Mouse (Mus musculus): ENCODE measurements at regions not wholly inside any gene's neighbourhood (a gene's known extent, or its start where the extent isn't known, plus 50 kb on each side); places are given as distances from the start of the nearest gene placed in this dataset.

DNA sequence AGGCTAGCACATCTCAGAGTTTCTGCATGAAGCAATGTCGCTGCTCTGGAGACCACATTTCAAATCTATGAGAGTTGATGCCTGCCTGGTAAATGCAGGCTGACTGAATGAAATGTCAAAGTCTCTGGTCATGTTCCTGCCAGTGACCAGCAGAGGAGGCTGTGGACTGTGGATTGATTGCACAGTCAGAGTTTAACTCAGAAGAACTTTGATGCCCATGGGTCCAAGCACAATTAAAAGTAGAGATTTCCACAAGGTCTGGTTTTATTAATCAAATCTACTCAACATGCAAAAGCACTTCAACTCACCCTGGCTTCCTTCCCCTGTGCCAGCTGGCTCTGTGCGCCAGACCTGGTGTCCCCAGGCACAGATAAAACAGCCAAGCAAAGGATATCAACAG is 81.3 kb downstream of the Hsd17b3 start:
- Histone ChIP-seq H3K27me3 (ENCODE audit: low read depth, poor library complexity, severe bottlenecking) (no peaks in the 10 kb centered on the region; the same call in 1 of the 2 replicates), H3K27ac (no peak overlapping the region), H3K4me3 (no peak overlapping the region), H3K4me1 (peaks cover 14% of the 10 kb centered on the region), H3K36me3 (no peaks in the 10 kb centered on the region), H3K9me3 (replicated peaks) (no peaks in the 10 kb centered on the region)
- no peak for DNase-seq (ENCODE audit: low spot score)
- WGBS = 76% methylated on average over 2 of the region's 2 CpGs

DNA sequence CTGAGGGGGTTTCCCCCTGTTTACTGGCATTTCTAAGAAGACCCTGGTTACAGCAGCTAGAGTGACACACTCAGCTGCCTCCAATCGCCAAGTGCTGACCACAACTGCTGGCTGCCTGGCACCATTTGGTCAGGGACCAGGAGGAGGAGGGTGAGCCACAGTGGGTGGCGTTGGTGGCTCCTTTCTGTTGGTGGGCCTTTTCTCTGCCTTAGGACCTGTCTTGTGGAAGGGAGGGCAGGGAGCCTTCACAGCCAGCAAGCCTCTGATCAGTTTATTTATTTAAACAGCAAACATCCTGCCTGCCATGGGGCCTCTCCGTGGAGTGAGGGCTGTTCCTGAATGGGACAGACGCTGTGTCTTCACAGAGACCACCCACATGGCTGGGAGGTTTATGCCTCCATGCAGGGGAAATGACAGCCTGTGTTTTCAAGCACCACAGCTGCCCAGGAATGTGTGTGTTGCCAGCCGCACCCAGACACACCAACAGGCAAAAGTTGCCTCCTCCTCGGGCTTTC is 86.0 kb downstream of the Hsd17b3 start:
- no peaks in the 10 kb centered on the region for H3K9me3 ChIP-seq (replicated peaks)
- H3K27me3 ChIP-seq (ENCODE audit: low read depth, poor library complexity, severe bottlenecking) = peaks cover 6% of the 10 kb centered on the region; the same call in 1 of the 2 replicates
- no peak overlapping the region for H3K4me3 ChIP-seq
- peaks cover 21% of the 10 kb centered on the region for H3K4me1 ChIP-seq
- no peaks in the 10 kb centered on the region for H3K36me3 ChIP-seq
- peak; percentile 68 for DNase-seq (ENCODE audit: low spot score)
- WGBS = 3% methylated on average over 6 of the region's 6 CpGs
- H3K27ac ChIP-seq = peak overlapping the region; percentile 78

DNA sequence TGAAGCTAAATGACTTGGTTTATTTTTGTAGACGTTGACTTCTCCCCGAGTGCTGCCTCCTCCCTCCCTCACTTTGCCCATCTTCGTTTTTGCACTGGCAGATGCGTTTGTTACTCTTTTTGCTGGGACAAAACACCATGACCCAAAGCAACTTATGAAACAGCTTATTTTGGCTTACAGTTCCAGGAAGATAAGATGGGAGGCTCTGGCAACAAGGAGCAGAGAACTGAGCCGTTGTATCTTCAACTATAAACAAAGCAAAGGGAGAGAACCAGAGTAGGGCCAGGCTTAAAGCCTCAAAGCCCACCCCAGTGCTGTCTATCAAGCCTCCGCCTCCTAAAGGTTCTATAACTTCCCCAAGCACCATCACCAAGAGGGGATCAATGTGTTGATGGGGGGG is 88.7 kb downstream of the Hsd17b3 start:
- no peak for DNase-seq (ENCODE audit: low spot score)
- Histone ChIP-seq H3K9me3 (replicated peaks) (no peaks in the 10 kb centered on the region), H3K4me3 (no peak overlapping the region), H3K4me1 (peaks cover 21% of the 10 kb centered on the region), H3K36me3 (no peaks in the 10 kb centered on the region), H3K27ac (no peak overlapping the region), H3K27me3 (ENCODE audit: low read depth, poor library complexity, severe bottlenecking) (peaks cover 6% of the 10 kb centered on the region; the same call in 1 of the 2 replicates)
- WGBS = 70% methylated on average over 6 of the region's 6 CpGs

DNA sequence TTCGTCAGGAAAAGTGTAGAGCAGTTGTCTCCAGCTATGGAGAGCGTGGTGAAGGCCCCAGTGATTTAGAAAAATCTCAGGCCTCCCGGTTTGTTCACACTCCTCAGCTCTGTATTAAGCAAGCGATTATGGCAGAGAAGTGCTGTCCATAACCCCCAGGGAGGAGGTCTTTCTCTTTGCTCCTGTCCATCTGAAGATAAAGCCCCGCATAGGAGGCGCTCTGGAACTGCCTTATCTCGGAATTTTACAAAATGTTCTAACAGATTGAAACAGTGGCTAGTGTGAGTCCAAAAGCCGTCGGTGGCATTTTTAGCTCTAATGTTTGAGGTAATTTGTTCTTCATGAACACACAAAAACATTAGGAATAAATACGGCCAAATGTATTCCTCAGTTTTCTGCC is 90.4 kb downstream of the Hsd17b3 start:
- no peaks in the 10 kb centered on the region for H3K9me3 ChIP-seq (replicated peaks)
- DNase-seq (ENCODE audit: low spot score) = no peak
- H3K27me3 ChIP-seq (ENCODE audit: low read depth, poor library complexity, severe bottlenecking) = 0 out of 2 replicates have a peak, but pooled peaks cover 6% of the 10 kb centered on the region
- H3K27ac ChIP-seq = no peak overlapping the region
- H3K4me3 ChIP-seq = no peak overlapping the region
- no peaks in the 10 kb centered on the region for H3K36me3 ChIP-seq
- 82% methylated on average over 10 of the region's 10 CpGs for WGBS
- peaks cover 17% of the 10 kb centered on the region for H3K4me1 ChIP-seq

DNA sequence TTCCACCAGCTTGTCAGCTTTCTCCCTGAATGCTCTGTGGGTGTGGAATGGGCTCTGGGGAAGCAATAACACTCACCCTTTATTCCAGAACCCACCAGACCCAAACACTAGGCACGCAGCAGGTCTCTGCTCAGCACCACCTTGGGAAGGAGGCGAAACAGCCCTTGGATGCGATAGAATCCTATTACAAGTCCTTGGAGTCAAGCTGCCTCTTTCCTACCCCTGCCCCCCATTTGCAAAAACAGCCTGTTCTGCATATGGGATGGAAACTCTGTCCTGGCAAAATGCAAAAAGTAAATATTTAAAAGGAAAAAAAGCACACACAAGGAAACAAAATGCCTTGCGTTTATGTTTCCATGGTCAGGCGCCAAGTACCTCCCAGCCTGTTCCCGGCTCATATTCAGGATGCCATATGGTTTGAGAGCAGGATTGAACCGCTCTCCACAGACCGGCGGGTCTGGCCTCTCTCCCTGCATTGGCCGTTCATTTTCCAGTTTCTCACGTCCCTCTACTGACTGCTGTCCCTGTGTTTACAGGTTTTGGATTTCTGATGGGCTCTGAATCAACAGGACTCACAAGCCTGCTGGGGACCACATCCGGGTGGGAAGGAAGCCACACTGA is 95.1 kb downstream of the Hsd17b3 start:
- no peaks in the 10 kb centered on the region; the same call in 1 of the 2 replicates for H3K27me3 ChIP-seq (ENCODE audit: low read depth, poor library complexity, severe bottlenecking)
- DNase-seq (ENCODE audit: low spot score) = no peak
- H3K9me3 ChIP-seq (replicated peaks) = no peaks in the 10 kb centered on the region
- no peak overlapping the region for H3K4me3 ChIP-seq
- 86% methylated on average over 12 of the region's 12 CpGs for WGBS
- peaks cover 8% of the 10 kb centered on the region for H3K4me1 ChIP-seq
- no peak overlapping the region for H3K27ac ChIP-seq
- H3K36me3 ChIP-seq = no peaks in the 10 kb centered on the region

DNA sequence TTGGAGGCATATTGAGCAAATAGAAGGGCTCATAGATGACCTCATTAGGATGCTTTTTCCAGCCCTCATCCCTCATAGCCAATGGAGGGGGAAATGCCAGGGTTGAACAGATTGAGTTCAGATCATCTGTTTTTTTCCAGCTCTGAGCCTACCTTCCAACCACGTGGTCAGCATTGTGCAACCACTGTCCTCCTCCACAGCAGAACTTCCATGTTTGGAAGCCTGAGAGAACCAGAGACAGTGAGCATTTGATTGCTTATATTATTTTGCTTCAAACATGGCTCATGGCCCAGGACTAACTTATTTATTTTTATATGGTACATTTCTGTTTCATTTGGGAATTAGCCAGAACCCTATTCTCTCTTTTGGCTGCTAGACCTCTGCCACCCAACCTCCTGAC is 96.0 kb downstream of the Hsd17b3 start:
- no peak overlapping the region for H3K27ac ChIP-seq
- H3K4me1 ChIP-seq = peaks cover 13% of the 10 kb centered on the region
- WGBS = 70% methylated on average over 1 of the region's 1 CpGs
- H3K9me3 ChIP-seq (replicated peaks) = no peaks in the 10 kb centered on the region
- H3K27me3 ChIP-seq (ENCODE audit: low read depth, poor library complexity, severe bottlenecking) = peaks cover 4% of the 10 kb centered on the region
- no peak overlapping the region for H3K4me3 ChIP-seq
- DNase-seq (ENCODE audit: low spot score) = no peak
- no peaks in the 10 kb centered on the region for H3K36me3 ChIP-seq

DNA sequence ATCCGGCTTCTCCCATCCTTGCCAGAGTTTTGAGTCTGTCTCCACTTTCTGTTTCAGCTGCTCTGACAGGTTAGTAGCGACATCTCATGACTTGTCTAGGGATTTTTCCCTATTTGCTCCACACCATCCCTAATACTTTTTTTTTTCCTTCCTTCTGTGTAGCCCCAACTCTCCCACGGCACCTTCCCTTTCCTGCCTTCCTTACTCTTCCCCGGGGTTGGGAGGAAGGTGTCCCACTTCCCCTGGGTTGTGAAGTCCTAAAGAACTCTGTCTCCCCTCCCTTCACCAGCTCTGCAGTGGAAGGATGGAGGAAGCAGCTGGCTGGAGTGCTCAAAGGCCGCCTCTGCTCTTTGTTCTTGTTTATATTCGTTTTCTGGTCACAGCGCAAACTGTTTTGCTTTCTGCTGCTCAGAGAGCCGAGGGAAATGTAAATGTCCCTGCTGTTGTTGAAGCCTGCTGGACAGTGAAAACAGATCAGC is 98.5 kb downstream of the Hsd17b3 start:
- H3K4me1 ChIP-seq = peaks cover 29% of the 10 kb centered on the region
- H3K36me3 ChIP-seq = no peaks in the 10 kb centered on the region
- H3K9me3 ChIP-seq (replicated peaks) = no peaks in the 10 kb centered on the region
- H3K27ac ChIP-seq = peak overlapping the region; percentile 67
- no peak for DNase-seq (ENCODE audit: low spot score)
- WGBS = 16% methylated on average over 8 of the region's 8 CpGs
- H3K4me3 ChIP-seq = 0 out of 2 replicates have a peak overlapping the region, but pooled peaks have one; percentile 5
- peaks cover 11% of the 10 kb centered on the region for H3K27me3 ChIP-seq (ENCODE audit: low read depth, poor library complexity, severe bottlenecking)

DNA sequence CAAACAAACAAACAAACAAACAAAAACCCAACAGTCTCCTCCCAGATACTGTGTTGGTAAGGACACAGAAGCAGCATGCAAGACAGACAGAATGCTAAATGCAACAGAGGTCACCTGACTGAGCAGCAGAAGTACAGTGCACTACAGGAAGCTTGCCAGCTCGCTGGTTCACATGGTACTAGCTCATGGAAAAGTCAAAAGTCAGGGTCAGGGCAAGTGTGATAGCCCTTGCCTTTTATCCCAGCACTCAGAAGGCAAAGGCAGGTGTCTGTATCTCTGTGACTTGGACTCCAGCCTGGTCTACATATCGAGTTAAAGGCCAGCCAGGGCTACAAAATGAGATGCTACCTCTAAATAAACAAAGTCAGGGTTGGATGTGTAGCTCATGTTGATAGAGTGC is 99.3 kb downstream of the Hsd17b3 start:
- H3K4me3 ChIP-seq = no peak overlapping the region
- WGBS = 67% methylated on average over 2 of the region's 2 CpGs
- no peaks in the 10 kb centered on the region for H3K36me3 ChIP-seq
- no peak for DNase-seq (ENCODE audit: low spot score)
- no peaks in the 10 kb centered on the region for H3K9me3 ChIP-seq (replicated peaks)
- peaks cover 36% of the 10 kb centered on the region for H3K4me1 ChIP-seq
- H3K27ac ChIP-seq = no peak overlapping the region
- H3K27me3 ChIP-seq (ENCODE audit: low read depth, poor library complexity, severe bottlenecking) = peaks cover 11% of the 10 kb centered on the region

DNA sequence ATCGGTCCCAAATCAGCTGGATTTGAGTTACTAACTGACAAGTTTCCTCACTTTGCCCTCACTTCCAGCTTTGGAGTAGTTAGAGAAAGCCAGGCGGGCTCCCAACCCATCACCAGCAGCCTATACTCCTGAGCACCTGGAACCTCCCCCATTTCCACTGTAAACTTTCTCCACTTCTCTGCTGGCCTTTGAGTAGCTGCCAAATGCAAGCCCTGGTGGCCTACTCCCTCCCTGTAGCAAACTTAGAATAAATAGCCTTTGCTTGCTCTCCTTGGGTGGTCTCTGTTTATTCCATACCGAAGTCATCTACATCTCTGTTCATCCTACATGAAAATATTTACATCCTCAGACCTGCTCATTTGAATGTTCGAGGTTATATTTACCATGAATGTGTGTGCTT is 100.8 kb downstream of the Hsd17b3 start:
- H3K27me3 ChIP-seq (ENCODE audit: low read depth, poor library complexity, severe bottlenecking) = peaks cover 11% of the 10 kb centered on the region
- 83% methylated on average over 4 of the region's 4 CpGs for WGBS
- DNase-seq (ENCODE audit: low spot score) = no peak
- H3K4me1 ChIP-seq = peaks cover 43% of the 10 kb centered on the region
- H3K27ac ChIP-seq = peak overlapping the region; percentile 57; the same call in 1 of the 2 replicates
- no peaks in the 10 kb centered on the region for H3K36me3 ChIP-seq
- no peak overlapping the region for H3K4me3 ChIP-seq
- no peaks in the 10 kb centered on the region for H3K9me3 ChIP-seq (replicated peaks)

DNA sequence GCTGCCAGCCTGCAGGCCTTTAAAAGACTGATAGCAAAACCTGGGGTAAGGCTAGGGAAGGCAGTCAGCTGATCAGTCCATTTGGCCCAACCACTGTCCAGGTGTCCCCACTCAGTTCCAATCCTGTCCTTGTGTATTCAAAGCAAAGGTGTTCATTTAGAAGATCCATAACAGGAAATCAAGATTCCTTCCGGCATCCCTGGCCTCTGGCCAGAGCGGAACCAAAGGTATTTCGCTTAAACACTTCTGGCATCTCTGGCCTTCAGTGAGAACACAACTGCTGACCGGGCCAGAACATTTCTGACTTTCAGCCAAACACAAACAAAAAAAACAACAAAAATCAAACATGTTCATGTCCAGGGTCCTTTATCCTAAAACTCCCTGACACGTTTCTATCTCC is 102.3 kb downstream of the Hsd17b3 start:
- Histone ChIP-seq H3K36me3 (no peaks in the 10 kb centered on the region), H3K4me3 (no peak overlapping the region), H3K27ac (no peak overlapping the region), H3K4me1 (peaks cover 43% of the 10 kb centered on the region), H3K9me3 (replicated peaks) (no peaks in the 10 kb centered on the region), H3K27me3 (ENCODE audit: low read depth, poor library complexity, severe bottlenecking) (peaks cover 19% of the 10 kb centered on the region)
- WGBS = 92% methylated on average over 5 of the region's 5 CpGs
- no peak for DNase-seq (ENCODE audit: low spot score)

DNA sequence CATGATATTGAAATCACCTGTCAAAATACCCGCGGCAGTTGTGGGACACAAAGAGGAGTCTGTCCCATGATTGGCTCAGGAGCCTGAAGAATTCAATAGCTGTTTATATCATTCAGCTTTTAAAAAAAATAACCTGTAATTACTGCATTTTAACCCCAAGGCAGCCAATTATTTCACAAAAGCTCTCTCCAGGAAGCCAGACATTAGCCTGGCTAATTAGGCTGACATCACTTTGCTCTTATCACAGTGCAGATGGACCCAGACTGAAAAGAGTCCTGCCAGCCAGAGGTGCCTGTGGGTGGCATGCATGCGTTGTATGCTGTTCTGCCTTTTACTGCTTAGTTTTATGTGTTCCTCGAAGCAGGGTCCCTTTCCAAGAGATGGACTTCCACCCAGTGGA is 103.4 kb downstream of the Hsd17b3 start:
- Histone ChIP-seq H3K9me3 (replicated peaks) (no peaks in the 10 kb centered on the region), H3K27me3 (ENCODE audit: low read depth, poor library complexity, severe bottlenecking) (peaks cover 23% of the 10 kb centered on the region), H3K4me3 (no peak overlapping the region), H3K27ac (no peak overlapping the region), H3K36me3 (no peaks in the 10 kb centered on the region), H3K4me1 (peaks cover 42% of the 10 kb centered on the region)
- WGBS = 14% methylated on average over 4 of the region's 4 CpGs
- no peak for DNase-seq (ENCODE audit: low spot score)

DNA sequence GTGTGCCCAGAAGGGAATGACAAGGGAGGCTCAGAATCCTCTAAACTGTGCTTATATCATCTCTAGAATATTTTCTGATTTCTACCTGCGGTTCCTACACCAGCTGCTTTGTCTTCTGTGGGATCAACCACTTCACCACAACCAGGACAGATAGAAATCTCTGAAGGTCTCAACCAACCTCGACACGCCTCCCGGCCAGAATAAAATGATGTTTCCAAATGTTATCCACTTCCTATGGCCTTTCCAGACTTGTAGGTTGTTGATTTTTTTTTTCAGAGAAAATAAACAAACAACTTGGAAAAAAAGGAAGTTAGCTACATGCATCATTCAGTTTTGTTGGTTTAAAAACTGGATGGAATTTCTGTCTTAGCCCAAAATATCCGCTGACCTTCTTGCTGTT is 103.9 kb downstream of the Hsd17b3 start:
- Histone ChIP-seq H3K4me1 (peaks cover 44% of the 10 kb centered on the region), H3K36me3 (no peaks in the 10 kb centered on the region), H3K4me3 (no peak overlapping the region), H3K9me3 (replicated peaks) (no peaks in the 10 kb centered on the region), H3K27me3 (ENCODE audit: low read depth, poor library complexity, severe bottlenecking) (peaks cover 23% of the 10 kb centered on the region; the same call in 1 of the 2 replicates), H3K27ac (0 out of 2 replicates have a peak overlapping the region, but pooled peaks have one; percentile 21)
- 83% methylated on average over 5 of the region's 5 CpGs for WGBS
- no peak for DNase-seq (ENCODE audit: low spot score)

DNA sequence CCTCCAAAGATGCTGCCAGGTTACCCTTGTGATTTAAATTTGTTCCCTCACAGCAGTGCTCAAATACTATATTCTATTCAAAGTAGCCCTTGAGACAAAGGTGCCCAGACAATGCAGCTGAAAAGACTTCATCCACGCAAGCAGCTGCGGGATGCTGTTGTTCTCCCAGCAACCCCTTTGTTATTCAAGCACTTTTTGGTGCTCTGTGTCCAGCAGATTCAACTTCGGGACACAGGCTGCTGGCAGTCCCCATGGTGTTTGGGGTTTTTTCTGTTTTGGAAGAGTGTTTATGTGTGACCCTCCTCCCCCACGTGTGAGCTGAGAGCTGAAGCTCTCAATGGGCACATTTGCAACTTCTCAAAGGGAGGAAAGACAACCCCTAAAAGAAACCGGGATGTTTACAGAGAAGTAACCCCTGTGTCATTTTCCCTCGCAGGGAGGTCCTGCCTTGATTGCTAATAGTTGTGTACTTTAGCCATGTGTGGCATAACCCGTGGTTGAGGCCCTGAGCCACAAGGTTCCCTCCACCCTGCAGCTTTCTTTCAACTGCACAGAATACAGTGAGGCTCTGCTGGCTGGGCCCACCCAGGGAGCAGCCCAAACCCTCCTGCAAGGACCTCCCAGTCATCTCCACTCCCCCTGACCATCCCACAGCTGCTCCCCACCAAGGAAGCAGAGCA is 108.9 kb downstream of the Hsd17b3 start:
- Histone ChIP-seq H3K4me1 (peaks cover 29% of the 10 kb centered on the region), H3K36me3 (no peaks in the 10 kb centered on the region), H3K4me3 (no peak overlapping the region), H3K27ac (peak overlapping the region; percentile 67), H3K9me3 (replicated peaks) (no peaks in the 10 kb centered on the region), H3K27me3 (ENCODE audit: low read depth, poor library complexity, severe bottlenecking) (peaks cover 47% of the 10 kb centered on the region)
- 12% methylated on average over 7 of the region's 7 CpGs for WGBS
- DNase-seq (ENCODE audit: low spot score) = peak; percentile 38

All from limb, embryonic 10.5 days (tissue).